Mouse (Mus musculus): ENCODE results near the gene Dnajb6.
A peak's percentile ranks its signal among the peaks of the same experiment; 100 is the strongest.
"Not testable (repeated sequence)": the region's sequence is repeated elsewhere in the genome, so short reads cannot be mapped to it uniquely, and the experiment has no call there.

Dnajb6 gene

DNA sequence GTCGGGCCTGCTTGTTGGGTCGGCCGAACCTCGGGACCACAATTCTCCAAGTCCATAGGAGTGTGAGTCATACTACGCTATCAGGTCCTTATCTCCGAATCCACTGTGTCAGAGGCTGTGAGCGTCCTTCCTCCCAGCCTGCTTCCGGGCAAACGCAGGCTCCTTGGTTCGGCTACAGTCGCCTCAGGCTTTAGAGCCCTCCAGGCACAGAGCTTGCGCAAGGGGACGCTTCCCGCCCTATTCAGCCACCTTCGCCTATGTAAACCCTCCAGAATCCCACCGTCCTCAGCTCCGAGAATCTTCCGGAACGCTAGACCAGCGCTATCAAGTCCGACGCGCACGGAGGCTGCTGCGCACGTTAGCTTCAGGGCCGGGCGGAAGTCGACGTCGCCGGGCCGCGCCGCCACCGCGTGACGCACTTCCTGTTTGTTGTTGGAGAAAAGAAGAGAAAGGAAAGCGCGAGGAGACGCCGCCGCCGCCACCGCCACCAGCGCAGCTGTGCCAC lies at the start of gene Dnajb6, which contains the start of gene Gm5129:
Dnajb6 (plus strand) TSS at position 132 of the 505 bp plus-strand sequence.
Gm5129 (minus strand) TSS at position 380 of the 505 bp plus-strand sequence.
- DNase-seq, result peak; percentile 96

DNA sequence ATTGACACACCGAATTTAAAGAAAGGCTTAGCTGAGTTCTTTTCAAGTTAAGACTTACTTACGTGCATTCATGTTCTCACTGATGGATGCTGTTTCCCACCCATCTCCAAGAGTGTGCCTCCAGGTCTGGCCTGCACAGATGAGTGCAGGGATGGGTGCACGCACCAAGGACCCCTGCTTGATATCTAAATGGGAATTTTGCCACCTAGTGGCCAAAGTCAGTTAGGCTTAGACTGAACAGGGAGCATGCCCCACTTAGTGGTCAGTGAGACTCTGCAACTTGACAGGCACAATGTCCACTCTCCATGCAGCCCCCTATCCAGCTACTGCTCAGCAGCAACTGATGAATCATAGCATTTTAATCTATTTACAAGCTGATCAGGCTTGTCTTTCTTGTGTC lies 47.8 kb upstream of the Dnajb6 start:
- no peak for DNase-seq

DNA sequence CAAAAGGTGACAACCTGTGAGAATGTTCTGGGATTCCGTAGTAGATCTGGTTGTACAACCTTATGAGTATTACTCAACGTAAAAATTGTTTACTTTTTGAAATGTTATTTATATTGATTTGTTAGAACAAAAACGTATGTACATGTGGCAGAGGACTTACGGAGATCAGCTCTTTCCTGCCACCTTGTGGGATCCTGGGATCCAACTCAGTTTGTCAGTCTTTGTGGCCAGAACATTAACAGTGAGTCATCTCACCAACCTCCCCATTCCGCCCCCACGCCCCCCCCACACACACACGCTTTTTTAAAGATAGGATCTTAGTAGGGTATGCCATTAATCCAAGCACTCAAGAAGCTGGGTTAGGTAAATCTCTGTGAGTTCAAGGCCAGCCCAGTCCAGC lies 47.1 kb upstream of the Dnajb6 start:
- no peak for DNase-seq

DNA sequence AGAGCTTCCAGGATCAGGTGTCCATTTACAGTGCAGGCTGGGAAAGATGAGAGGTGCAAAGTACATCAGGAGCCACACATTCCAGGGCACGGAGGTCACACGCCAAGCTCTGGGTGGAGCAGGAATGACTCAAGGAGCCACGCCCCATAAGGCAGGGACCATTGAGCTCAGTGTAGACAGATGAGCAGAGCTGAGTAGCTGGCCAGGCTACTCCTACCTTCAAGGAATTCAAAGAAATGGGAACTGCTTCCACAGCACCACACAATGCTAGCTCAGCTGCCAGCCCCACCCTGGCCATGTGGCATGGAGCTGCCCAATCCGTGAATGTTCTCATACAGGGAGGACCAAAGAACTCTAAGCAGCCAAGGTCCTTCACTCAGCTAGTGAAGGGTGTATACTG lies 37.0 kb upstream of the Dnajb6 start:
- DNase-seq, result no peak

DNA sequence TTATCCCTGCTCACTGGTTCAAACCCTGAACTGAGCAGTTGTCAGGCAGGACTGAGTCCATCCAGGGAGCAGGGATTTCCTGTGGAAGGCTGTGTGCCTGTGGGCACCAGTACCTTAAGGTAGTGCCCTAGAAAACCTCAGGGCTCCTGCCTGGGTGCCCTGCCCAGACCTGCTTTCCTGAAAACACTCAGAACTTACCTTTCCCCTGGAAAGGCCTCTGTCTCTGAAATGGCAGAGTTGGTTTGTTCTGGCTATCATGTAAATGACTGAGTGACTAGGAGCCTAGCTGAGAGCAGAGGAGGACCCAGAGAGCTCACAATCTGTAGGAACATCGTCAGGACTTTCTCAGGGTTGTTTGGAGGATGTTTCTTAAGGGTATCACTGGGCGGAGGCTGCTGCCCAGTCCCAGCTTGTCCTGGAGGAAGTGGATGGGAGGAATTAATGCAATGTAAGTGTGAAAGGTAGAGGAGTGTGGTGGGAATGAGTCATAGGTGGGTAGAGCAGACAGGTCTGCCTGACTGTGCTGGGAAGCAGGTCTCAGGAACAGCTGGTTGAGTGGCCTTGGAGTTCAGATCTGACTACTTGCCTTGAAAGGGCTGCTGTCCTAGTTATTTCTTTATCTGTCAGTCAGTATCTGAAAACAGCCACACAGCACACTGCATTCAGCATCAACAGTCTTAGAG lies 35.8 kb upstream of the Dnajb6 start:
- DNase-seq, result no peak

DNA sequence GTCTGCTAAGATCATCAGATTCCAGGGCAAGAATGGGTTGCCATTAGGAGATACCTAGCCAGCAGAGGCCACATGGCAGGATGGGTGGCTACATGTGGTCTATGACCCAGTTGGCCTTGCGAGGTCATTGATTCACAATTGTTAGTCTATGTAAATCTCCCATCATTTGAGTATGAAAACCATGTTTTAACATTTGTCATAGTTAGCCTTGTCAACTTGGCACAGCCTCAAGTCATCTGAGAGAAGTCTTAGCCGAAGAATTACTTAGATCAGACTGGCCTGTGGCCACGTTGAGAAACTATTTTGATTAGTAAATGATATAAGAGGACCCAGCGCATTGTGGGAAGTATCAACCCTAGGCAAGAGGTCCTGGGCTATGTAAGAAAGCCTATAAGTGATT lies 28.2 kb upstream of the Dnajb6 start:
- no peak for DNase-seq

DNA sequence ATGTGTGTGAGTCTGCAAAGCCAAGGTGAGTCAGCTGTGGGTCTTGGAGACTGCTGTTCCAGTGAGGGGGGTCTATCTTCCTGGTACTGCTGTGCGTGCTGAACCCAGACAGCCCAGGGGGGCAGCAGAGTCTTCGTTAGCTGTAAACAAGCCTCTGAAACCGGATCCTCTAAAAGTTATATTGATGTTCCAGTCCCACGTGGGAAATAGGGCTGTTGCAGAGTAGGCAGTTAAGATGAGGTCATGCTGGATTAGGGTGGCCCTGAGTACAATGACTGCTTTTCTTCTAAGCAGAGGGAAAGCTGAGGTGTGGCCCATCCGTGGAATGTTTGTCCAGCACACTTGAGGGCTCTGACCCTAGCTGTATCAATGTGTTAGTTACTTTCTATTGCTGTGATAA lies 27.2 kb upstream of the Dnajb6 start:
- DNase-seq, result no peak

DNA sequence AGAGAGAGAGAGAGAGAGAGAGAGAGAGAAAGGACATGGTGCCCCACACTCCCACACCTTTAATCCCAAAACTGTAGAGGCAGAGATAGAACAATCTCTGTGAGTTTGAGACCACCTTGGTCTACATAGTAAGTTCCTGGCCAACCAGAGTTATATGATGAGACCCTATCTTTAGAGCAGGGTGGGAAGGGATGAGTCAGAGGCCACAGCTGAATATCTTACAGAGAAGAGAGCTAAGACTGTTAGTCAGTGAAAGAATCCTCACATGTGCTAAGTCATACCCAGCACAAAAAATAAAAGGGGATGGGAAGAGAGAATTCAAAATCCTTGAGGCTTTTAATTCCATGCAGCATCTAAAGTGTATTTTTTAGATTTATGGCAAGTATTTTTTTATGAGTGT lies 23.9 kb upstream of the Dnajb6 start:
- no peak for DNase-seq

DNA sequence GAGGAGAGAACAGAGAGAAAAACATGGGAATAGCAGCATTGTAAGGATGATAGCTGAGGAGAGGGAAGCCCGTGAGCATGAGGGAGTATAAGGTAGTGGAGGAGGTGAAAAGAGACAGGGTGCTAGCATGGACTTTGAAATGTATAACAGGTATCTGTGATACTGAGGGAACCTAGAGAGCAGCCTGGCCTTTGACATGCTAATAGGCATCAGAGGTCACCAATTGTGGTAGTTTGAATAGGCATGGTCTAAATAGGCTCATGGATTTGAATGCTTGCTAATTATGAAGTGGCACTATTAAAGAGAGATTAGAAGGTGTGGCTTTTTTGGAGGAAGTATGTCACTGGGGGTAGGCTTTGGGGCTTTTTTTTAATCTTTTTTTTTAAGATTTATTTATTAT lies 22.6 kb upstream of the Dnajb6 start:
- no peak for DNase-seq

DNA sequence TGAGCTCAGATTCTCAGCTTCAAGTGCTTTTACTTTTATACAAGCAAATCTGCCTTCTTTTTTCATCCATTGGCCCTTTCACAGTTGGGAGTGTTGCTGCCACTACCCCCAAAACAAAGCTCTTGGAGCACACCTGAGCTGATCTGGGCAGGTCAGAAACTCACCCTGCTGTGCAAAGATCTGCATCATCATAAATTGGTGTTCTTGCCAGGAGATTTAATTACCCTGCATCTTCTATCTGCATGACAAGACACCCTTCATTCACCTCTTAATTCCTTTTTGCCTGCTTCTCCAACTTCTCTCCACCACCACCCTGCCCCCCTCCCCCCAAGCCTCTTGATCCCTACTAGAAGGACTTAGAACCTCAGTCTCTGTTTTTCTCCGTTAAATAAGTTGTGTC lies 14.3 kb upstream of the Dnajb6 start:
- DNase-seq, result no peak

DNA sequence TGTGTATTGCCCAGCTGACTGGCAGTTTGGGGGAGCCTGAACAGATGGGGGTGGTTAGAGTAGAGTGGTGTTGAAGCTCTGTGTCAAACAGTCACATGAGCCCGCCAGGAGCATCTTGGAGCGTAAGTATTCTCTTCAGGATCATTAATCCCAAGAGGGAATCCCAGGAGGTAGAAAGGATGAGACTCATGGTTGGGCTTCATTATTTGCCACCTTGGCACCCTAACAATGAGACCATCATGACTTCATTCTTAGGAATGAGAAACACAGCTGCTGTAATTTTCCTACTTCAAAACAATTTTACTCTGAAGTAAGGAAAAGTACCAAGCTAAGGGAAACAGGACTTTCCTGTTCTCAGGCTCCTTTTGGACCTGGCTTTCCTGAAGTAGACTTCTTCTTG lies 10.1 kb upstream of the Dnajb6 start:
- DNase-seq, result no peak

DNA sequence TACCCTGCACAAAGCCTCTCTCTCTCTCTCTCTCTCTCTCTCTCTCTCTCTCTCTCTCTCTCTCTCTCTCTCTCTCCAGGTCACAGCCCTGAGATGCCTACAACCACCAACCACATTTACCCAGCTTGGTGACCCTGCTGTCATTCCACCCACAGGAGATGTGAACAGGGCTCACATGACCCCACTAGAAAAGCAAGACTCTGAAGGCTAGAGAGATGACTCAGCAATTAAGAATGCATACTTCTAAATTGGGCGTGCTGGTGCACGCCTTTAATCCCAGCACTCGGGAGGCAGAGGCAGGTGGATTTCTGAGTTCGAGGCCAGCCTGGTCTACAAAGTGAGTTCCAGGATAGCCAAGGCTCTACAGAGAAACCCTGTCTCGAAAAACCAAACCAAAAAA lies 9.4 kb upstream of the Dnajb6 start:
- not testable (repeated sequence) for DNase-seq

DNA sequence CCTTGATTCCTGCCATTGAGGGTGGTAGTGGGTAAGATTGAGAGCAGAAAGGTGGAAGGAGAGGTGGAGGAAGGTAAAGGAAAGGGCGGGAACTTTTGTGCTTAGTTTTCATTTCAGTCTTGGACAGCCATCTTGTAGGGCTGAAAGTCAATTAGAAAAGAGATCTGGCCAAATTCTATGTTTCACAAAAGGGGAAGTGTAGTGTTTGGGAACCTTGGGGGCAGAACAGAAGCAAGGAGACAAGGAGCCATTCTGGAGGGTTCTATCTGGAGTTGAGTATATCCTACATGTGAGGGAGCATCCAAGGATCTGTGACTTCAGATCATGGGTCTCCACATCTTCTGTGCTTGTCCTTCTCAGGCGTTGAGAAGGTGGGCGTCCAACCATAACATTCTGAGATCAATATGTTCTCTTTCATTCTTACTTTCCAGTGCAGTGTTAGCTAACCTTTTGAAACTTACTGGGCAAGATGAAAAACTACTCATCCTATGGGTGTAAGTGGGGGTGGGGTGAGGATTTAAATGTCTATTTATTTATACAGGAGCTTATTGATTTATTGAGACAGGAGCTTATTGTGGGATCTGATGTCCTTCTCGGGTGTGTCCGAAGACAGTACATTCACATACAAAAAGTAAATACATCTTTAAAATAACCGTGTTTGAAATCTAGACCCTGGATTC lies 517 bp upstream of the Dnajb6 start:
- no peak for DNase-seq

DNA sequence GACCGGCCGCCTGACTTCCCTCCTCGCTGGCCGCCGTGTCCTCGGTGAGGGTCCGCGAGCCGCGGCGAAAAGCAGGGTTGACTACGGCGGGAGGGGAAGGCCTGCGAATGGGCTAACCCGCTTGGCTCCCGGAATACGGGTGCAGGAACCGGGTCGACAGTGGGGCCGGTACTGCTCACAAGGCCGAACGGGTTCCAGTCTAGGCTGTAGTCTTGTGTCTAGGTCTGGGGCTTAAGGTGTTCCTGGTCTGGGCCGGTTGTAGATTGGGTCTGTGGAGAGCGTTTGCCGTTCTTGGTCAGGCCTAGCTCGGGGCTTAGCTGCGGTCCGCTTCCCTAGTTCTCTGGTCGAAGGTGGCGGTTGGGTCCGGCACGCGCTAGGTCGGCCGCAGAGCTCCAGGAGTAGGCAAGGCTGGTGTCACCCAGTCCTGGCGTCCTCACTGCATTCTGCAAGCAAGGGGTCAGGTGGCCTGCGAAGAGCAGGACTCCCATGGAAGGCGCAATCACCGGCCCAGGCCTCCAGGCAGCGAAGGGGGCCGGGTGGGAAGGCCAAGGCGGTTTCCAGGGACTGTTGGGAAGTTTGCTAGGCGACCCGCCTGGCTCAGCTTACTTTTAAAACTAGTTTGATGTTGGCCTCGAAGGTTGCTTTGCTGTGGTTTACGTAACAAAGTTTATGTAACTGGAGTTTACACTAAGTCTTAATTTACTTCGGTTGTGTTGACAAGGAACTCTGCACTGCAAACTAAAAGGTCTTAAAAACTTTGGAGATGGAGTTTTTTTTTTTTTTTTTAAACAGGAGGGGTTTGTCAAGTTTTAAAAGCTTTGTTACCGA lies 799 bp downstream of the Dnajb6 start:
- DNase-seq, result no peak

DNA sequence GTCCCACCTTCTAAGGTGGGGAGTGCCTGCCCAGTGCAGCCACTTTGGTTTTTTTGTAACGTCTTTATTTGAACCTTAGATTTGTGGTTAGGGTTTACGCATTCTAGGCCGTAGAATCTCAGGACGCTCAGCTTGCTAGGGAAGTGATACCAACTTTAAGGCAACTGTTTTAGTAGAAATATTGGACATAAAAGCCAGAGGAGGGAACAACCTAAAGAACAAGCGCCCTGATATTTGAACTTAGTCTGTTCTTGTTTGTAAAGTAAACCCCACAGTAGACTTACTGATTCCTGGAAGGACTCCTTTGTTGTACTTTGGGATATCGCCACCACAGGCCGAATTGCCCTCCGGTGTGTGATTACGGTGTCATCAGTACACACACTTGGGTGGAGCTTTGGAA lies 1.5 kb downstream of the Dnajb6 start:
- no peak for DNase-seq

DNA sequence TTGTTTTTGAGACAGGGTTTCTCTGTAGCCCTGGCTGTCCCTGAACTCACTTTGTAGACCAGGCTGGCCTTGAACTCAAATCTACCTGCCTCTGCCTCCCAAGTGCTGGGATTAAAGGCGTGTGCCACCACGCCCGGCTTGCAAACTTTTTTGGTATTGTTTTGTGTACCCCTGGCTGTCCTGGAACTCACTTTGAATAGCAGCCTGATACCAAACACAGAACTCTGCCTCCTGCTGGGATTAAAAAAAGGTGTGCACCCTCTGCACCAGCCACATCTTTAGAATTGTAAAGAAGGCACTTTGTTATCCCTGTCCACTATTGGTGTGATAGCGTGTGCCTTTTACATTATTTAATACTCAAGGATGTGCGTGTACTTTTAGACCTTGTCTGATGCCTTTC lies 2.0 kb downstream of the Dnajb6 start:
- DNase-seq, result no peak

DNA sequence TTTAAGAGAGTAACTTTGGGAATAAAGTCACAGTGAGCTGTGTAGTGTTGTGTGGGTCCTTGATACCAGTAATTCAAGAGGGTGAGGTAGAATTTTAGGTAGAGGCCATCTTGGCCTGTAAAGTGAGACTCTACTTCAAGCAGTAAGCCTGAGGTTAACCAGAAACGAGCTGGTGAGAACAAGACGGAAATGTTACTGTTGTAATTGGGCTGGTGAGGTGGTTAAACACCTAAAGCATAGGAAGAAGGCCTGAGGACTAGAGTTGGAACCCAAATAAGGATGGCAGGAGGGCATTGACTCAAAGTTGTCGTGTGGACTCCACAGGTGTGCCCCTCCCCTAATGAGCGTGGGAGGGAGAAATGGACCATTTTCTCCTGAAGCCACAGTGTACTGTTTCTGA lies 2.6 kb downstream of the Dnajb6 start:
- no peak for DNase-seq

DNA sequence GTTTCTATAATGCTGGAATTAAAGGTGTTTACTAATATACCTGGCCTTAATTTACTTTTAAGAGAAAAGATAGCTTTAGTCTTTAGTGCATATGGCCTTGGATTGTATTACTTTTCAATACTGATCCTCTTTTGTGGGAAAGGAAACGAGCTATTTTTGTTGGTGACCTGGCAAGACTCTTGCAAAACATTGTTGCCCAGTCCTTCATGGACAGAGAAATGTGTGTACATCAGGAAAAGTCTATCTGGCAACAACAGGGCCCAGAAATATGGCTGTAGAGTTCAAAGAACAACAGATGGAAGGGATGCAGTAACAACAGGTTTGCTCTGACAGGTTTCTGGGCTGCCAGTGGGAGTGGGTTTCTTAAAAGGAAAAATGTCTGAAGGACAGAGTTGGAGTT lies 5.2 kb downstream of the Dnajb6 start:
- no peak for DNase-seq

DNA sequence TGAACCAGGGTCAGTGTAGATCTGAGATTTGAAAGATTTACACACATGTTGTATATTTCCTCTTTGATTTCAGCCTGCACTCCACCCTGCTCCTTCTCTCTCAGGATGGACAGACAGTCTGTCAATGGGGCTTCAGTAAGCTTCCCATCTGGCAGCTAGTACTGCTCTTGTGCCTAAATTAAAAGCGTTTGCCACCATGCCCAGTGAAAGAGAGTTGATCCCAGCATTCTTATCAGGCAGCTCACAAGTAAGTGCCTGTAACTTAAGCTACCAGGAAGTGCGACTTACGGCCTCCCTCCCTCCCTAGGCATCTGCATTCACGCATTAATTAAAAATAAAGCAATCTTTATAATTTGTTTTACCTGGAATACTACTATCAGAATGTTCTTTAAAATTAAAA lies 5.6 kb downstream of the Dnajb6 start:
- DNase-seq, result no peak

DNA sequence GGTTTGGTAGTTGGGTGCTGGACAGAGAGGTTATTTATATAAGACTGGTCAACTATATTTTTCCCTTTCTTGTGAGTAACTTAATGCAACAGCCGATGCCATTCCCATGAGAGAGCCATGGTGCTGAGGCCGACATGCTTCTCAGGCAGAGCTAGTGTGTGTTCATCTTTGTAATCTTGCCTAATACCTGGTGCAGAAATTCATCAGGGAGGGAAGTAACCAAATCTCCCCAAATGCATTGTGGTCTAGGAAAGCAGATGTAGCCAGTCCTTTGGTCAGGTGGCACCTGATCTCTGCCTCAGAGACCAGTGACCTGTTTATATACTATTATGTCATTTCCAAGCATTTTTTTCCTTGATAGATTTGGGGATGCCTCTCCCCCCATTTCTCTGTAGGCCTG lies 12.2 kb downstream of the Dnajb6 start:
- no peak for DNase-seq

DNA sequence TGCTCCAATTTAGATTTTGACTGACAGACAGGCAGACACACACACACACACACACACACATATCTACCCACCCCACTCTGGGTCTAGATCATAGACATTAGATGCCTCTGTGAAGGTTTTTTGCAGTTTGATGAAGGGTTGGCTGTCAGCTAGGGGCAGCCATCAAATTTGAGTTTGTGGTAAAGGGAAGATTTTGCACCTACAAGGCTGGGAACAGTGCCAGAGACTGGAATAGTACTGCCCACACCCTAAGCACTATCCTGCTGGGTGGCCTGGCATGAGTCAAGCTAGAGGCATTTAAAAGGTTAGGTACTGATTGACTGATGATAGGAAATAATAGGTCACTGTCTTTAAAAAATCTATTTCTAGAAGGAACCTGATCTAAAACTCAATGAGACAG lies 15.8 kb downstream of the Dnajb6 start:
- DNase-seq, result peak; percentile 44

DNA sequence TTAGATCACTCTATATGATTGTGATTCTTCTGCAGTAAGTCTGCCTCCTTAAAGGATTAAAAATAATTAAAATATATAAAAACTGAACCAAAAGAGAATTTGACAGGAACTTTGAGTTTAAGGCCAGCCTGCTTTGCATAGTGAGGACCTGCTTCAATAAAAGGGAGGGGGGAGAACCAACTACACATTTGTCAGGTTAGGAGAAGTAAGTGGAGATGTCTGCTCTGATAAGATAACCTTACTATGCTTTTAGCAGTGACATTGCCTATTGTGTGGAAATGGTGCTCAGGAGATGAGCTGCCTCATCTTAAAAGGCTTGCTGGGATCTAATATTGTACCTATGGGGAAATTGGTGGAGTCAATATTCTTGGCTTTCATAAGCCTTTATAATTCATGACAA lies 17.4 kb downstream of the Dnajb6 start:
- DNase-seq, result no peak

DNA sequence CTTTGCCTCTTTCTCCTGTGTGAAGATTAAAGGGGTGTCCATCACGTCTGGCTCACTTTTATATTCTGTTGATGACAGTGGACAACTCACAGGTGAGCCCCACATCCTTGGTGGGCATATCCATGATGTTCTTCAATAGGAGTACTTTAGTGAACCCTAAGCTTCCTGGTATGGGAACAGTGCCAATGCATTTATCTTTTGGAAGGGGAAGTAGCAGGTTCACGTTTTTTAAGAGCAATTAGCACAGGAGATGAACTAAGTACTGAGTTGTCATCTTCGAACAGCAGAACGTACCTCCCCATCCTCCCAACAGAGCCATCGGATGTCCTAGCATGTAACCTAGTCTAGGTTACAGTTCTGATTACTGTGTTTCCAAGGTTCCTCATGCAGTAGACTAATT lies 23.8 kb downstream of the Dnajb6 start:
- DNase-seq, result no peak

DNA sequence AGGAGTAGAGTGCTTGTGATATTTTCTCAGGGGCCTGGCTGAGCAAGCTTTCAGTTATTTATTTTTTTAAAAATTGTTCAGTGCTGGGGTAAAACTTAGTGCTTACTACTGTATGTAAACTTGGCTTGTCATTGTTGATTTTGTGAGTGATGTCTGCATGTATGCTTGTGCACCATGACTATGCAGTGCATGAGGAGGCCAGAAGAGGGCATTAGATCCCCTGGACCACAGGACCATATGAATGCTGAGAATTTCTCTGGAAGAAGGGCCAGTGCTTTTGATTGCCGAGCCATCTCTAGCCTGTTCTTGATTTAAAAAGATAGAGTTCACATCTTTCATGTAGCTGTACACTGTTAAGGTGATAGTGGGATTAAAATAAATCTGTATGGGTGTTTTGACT lies 35.4 kb downstream of the Dnajb6 start:
- DNase-seq, result no peak

Data from cerebellum, adult 8-10 months (tissue).